Mouse (Mus musculus): ENCODE measurements around the gene Yeats4. TPM values are rescaled to one million over a fixed set of nuclear protein-coding genes. Genes with fewer than 3 reads are reported as not detected.

Gene Yeats4
- polyA plus RNA-seq, 1 experiment from 2014 or later: 148 TPM

DNA sequence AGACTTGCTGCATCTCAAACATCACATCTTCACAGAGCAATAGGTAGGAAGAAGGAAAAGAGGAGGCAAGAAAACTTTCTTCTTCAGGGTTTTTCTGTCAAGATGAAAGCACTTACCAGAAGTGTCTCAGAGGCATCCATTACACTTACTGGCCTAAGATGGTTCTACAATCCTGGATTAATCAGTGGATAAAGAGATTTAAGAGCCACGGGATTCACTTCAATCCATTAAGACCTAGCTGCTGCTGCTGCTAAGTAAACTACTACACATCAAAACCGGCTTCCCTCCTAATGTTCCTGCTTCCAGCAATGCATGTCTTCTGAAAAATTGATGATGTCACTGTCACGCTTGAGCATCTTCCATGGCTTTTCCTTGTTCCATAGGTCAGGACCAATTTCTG, 27.6 kb downstream of the Yeats4 start:
- H3K9me3 ChIP-seq (replicated peaks; ENCODE audit: control insufficient read depth, low read length): no peaks in the 10 kb centered on the region

DNA sequence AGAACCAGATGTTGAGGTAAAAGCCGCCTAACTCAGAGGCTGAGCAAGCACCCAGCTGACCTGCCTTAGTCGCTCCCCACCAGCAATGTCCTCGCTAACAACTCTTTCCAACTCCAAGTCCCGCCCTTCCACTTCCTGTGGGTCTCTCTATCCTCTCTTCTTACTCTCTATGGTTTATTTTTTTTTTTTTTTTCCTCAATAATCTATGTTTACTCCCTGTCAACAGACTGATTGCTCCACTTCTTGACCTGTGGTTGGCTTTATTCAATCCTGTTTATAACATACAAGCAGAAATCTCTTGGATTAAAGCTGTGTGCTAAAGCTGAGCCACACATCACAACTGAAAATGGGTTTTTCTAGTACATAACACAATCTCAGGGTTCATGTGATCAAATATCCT, 28.6 kb downstream of the Yeats4 start:
- ATAC-seq (replicated peaks; ENCODE audit: insufficient number of reproducible peaks, low FRiP score, low TSS enrichment, low read depth) (no peak), DNase-seq (ENCODE audit: low spot score) (no peak)
- no peaks in the 10 kb centered on the region for H3K36me3 ChIP-seq (replicated peaks; ENCODE audit: control insufficient read depth, insufficient read depth, low read depth, low read length)
- H3K27me3 ChIP-seq (ENCODE audit: control insufficient read depth, insufficient read depth, low read length): no peaks in the 10 kb centered on the region
- no peaks in the 10 kb centered on the region for H3K9me3 ChIP-seq (replicated peaks; ENCODE audit: control insufficient read depth, low read length)
- H3K4me2 ChIP-seq (ENCODE audit: low read depth, low read length): no peak overlapping the region
- no peak overlapping the region for H3K4me3 ChIP-seq (ENCODE audit: low read depth, low read length)
- H3K9ac ChIP-seq (replicated peaks; ENCODE audit: low read length): no peak overlapping the region
- H3K4me1 ChIP-seq (ENCODE audit: control insufficient read depth, insufficient read depth, low read length): no peaks in the 10 kb centered on the region
- 93% methylated on average over 4 of the region's 4 CpGs for WGBS
- H3K27ac ChIP-seq (replicated peaks; ENCODE audit: low read depth, low read length): no peak overlapping the region

More for the DNA sequence above, 27.6 kb downstream of the Yeats4 start:
- Histone ChIP-seq H3K4me3 (ENCODE audit: low read depth, low read length) (no peak overlapping the region), H3K27ac (replicated peaks; ENCODE audit: low read depth, low read length) (no peak overlapping the region), H3K27me3 (ENCODE audit: control insufficient read depth, insufficient read depth, low read length) (no peaks in the 10 kb centered on the region), H3K4me1 (ENCODE audit: control insufficient read depth, insufficient read depth, low read length) (no peaks in the 10 kb centered on the region), H3K9ac (replicated peaks; ENCODE audit: low read length) (no peak overlapping the region), H3K36me3 (replicated peaks; ENCODE audit: control insufficient read depth, insufficient read depth, low read depth, low read length) (no peaks in the 10 kb centered on the region), H3K4me2 (ENCODE audit: low read depth, low read length) (no peak overlapping the region)
- WGBS: 78% methylated on average over 3 of the region's 3 CpGs
- ATAC-seq (replicated peaks; ENCODE audit: insufficient number of reproducible peaks, low FRiP score, low TSS enrichment, low read depth) (no peak), DNase-seq (ENCODE audit: low spot score) (no peak)

DNA sequence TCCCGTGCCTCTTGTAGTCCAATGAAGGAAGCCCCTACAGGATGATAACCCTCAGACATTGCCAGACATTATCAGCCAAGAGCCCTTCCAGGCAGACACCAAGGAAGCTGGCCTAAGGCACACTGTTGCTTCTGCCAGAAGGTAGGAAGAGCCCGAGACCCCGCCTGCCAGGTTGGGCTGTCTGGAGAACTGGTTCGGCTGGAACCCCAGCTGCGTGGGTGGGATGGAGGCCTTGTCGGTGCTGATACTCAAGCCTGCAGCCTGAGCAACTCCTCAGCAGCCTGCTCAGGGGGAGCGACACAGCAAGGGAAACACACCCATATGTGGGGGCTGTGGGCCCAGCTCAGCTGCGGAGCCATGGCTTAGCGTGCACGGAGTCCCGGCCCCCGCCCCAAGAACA, 29.3 kb downstream of the Yeats4 start:
- 84% methylated on average over 12 of the region's 12 CpGs for WGBS
- no peak overlapping the region for H3K4me3 ChIP-seq (ENCODE audit: low read depth, low read length)
- H3K4me2 ChIP-seq (ENCODE audit: low read depth, low read length): no peak overlapping the region
- no peaks in the 10 kb centered on the region for H3K4me1 ChIP-seq (ENCODE audit: control insufficient read depth, insufficient read depth, low read length)
- no peaks in the 10 kb centered on the region for H3K27me3 ChIP-seq (ENCODE audit: control insufficient read depth, insufficient read depth, low read length)
- ATAC-seq (replicated peaks; ENCODE audit: insufficient number of reproducible peaks, low FRiP score, low TSS enrichment, low read depth) (no peak), DNase-seq (ENCODE audit: low spot score) (no peak)
- H3K9ac ChIP-seq (replicated peaks; ENCODE audit: low read length): no peak overlapping the region
- H3K27ac ChIP-seq (replicated peaks; ENCODE audit: low read depth, low read length): no peak overlapping the region
- H3K36me3 ChIP-seq (replicated peaks; ENCODE audit: control insufficient read depth, insufficient read depth, low read depth, low read length): no peaks in the 10 kb centered on the region
- H3K9me3 ChIP-seq (replicated peaks; ENCODE audit: control insufficient read depth, low read length): no peaks in the 10 kb centered on the region

DNA sequence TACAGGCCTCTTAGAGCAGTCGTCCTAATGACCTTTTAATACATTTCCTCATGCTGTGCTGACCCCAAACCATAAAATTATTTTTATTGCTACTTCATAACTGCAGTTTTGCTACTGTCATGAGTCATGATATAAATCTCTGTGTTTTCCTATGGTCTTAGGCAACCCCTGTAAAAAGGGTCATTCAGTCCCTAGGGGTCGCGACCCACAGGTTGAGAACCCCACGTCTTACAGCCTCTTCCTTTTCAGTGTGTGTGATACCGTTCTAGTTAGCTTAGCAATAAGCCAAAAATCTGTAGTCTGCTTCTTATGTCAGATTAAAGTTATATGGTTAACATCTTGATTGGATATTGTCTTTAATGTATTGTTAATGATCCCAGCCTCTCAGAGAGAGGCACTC, 30.9 kb downstream of the Yeats4 start:
- Histone ChIP-seq H3K4me1 (ENCODE audit: control insufficient read depth, insufficient read depth, low read length) (no peaks in the 10 kb centered on the region), H3K27me3 (ENCODE audit: control insufficient read depth, insufficient read depth, low read length) (no peaks in the 10 kb centered on the region), H3K36me3 (replicated peaks; ENCODE audit: control insufficient read depth, insufficient read depth, low read depth, low read length) (no peaks in the 10 kb centered on the region), H3K4me2 (ENCODE audit: low read depth, low read length) (no peak overlapping the region), H3K4me3 (ENCODE audit: low read depth, low read length) (no peak overlapping the region), H3K27ac (replicated peaks; ENCODE audit: low read depth, low read length) (no peak overlapping the region), H3K9me3 (replicated peaks; ENCODE audit: control insufficient read depth, low read length) (no peaks in the 10 kb centered on the region), H3K9ac (replicated peaks; ENCODE audit: low read length) (no peak overlapping the region)
- no peak for DNase-seq (ENCODE audit: low spot score)
- no peak for ATAC-seq (replicated peaks; ENCODE audit: insufficient number of reproducible peaks, low FRiP score, low TSS enrichment, low read depth)
- 76% methylated on average over 5 of the region's 5 CpGs for WGBS

DNA sequence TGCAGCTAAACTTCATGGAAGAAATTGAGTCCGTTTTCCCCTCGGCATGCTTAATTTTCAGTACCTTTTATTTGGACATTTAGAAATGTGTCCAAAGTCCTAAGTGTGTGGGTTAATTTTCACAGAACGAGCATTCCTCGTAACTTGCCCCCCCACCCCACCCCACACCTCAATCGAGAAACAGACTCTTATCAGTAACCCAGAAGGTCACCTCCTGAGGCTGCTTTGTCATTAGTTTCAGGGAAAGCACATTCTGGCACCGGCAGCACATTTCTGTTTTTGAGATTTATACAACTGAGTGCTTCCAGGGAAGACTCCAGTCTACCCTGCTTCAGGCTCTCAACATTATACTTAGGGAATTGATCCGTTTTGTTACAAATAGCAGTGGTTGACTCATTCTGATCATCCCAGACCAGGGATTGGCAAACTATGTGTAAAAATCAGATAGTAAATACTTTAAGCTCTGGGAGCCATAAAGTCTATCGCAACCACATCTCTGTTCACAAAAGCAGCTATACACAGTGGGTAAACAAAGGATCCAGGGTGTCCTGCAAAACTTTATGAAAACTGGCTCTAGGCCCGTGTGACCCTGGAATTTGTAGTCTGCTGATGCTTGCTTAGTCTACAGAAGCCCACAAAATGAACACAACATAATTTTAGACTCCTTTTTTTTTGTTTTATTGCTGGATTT, 38.8 kb downstream of the Yeats4 start:
- Histone ChIP-seq H3K4me1 (ENCODE audit: control insufficient read depth, insufficient read depth, low read length) (no peaks in the 10 kb centered on the region), H3K27me3 (ENCODE audit: control insufficient read depth, insufficient read depth, low read length) (no peaks in the 10 kb centered on the region), H3K4me2 (ENCODE audit: low read depth, low read length) (no peak overlapping the region), H3K4me3 (ENCODE audit: low read depth, low read length) (no peak overlapping the region), H3K9ac (replicated peaks; ENCODE audit: low read length) (no peak overlapping the region), H3K36me3 (replicated peaks; ENCODE audit: control insufficient read depth, insufficient read depth, low read depth, low read length) (no peaks in the 10 kb centered on the region), H3K9me3 (replicated peaks; ENCODE audit: control insufficient read depth, low read length) (no peaks in the 10 kb centered on the region), H3K27ac (replicated peaks; ENCODE audit: low read depth, low read length) (no peak overlapping the region)
- 74% methylated on average over 9 of the region's 9 CpGs for WGBS
- DNase-seq (ENCODE audit: low spot score) (no peak), ATAC-seq (replicated peaks; ENCODE audit: insufficient number of reproducible peaks, low FRiP score, low TSS enrichment, low read depth) (no peak)

DNA sequence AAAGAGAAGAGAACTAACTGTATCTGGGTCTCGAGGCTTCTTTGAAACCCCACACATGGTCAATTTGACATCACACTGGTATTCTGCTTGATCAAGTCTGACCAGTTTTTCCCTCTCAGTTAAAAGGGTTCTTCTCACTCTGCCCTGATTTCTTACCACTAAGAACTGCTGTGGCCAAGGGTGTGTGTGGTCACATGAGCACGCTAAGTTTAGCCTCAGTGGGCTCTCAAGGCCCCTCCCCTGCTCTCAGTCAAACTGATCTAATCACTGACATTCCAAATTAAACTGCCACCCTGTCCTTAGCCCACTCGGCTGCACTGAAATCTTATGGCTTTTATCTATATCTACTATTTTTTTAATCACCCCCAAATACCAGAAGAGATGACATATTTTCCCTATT, 43.2 kb downstream of the Yeats4 start:
- no peak for ATAC-seq (replicated peaks; ENCODE audit: insufficient number of reproducible peaks, low FRiP score, low TSS enrichment, low read depth)
- no peaks in the 10 kb centered on the region for H3K9me3 ChIP-seq (replicated peaks; ENCODE audit: control insufficient read depth, low read length)
- no peak overlapping the region for H3K27ac ChIP-seq (replicated peaks; ENCODE audit: low read depth, low read length)
- H3K4me3 ChIP-seq (ENCODE audit: low read depth, low read length): no peak overlapping the region
- DNase-seq (ENCODE audit: low spot score): no peak
- 45% methylated on average over 3 of the region's 3 CpGs for WGBS
- H3K4me1 ChIP-seq (ENCODE audit: control insufficient read depth, insufficient read depth, low read length): no peaks in the 10 kb centered on the region
- no peaks in the 10 kb centered on the region for H3K27me3 ChIP-seq (ENCODE audit: control insufficient read depth, insufficient read depth, low read length)
- no peaks in the 10 kb centered on the region for H3K36me3 ChIP-seq (replicated peaks; ENCODE audit: control insufficient read depth, insufficient read depth, low read depth, low read length)
- H3K9ac ChIP-seq (replicated peaks; ENCODE audit: low read length): no peak overlapping the region
- H3K4me2 ChIP-seq (ENCODE audit: low read depth, low read length): no peak overlapping the region

DNA sequence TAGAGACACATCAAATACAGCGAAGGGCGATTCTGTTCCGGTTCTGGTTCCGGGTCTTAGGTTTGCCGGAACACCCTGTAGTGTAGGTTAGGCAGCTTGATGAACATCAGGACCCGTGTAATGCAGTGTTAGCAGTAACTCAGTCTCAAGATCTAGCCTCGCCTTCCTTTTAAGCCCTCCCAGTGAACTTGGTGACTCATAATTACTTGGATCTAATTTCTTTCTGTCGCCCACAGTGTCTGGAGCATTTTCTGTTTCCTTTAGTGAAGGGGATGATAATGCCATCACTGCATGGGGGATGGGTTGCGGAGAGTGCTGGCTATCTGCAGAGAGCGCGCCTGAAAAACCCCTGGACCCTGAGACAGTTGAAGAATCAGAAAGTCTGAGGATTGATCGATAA, 49.7 kb downstream of the Yeats4 start:
- WGBS: 56% methylated on average over 12 of the region's 12 CpGs
- ATAC-seq (replicated peaks; ENCODE audit: insufficient number of reproducible peaks, low FRiP score, low TSS enrichment, low read depth): no peak
- no peak overlapping the region for H3K27ac ChIP-seq (replicated peaks; ENCODE audit: low read depth, low read length)
- peak; percentile 17 for DNase-seq (ENCODE audit: low spot score)
- H3K4me3 ChIP-seq (ENCODE audit: low read depth, low read length): no peak overlapping the region
- H3K36me3 ChIP-seq (replicated peaks; ENCODE audit: control insufficient read depth, insufficient read depth, low read depth, low read length): no peaks in the 10 kb centered on the region
- H3K27me3 ChIP-seq (ENCODE audit: control insufficient read depth, insufficient read depth, low read length): no peaks in the 10 kb centered on the region
- no peak overlapping the region for H3K4me2 ChIP-seq (ENCODE audit: low read depth, low read length)
- no peaks in the 10 kb centered on the region for H3K4me1 ChIP-seq (ENCODE audit: control insufficient read depth, insufficient read depth, low read length)
- H3K9me3 ChIP-seq (replicated peaks; ENCODE audit: control insufficient read depth, low read length): no peaks in the 10 kb centered on the region
- peak overlapping the region; percentile 9; the same call in 1 of the 2 replicates for H3K9ac ChIP-seq (replicated peaks; ENCODE audit: low read length)

DNA sequence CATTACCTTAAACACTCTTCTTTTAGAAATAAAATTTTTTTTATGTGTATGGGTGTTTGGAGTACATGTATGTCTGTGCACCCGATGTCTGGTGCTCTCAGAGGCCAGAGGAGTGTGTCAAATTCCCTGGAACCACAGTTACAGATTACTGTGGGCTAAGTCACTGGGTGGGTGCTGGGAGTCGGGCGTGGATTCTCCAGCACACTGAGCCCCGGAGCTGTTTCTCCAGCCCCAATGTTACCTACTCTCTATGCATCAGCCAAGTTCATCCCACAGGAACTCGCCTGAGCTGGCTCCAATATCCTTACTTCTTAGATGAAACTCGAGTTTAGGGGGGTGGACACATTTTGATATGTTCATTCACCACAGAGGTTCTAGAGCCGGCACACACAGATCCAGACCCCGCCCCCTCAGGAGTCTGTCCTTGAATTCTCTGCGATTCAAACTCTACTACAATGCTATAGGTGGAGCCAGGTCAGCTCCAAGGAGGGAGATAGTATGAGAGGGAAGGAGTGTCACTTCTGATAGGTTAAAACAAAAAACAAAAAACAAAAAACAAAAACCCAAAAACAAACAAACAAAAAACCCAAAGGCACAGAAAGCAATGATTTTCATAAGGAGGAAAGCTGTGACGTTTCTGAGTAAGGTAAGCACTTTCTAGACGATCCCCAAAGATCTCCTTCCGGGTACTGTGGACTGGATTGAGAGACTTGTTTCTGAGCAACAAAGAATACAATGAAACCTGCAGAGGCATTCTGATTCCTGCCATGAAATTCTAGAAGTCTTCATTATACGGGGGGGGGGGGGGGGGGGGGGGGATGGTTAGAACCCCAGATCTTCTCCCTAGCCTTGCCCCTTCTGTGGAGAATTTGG, 50.5 kb downstream of the Yeats4 start:
- H3K4me2 ChIP-seq (ENCODE audit: low read depth, low read length): no peak overlapping the region
- 41% methylated on average over 13 of the region's 13 CpGs for WGBS
- DNase-seq (ENCODE audit: low spot score) (peak; percentile 30), ATAC-seq (replicated peaks; ENCODE audit: insufficient number of reproducible peaks, low FRiP score, low TSS enrichment, low read depth) (no peak)
- H3K27ac ChIP-seq (replicated peaks; ENCODE audit: low read depth, low read length): no peak overlapping the region
- no peaks in the 10 kb centered on the region for H3K27me3 ChIP-seq (ENCODE audit: control insufficient read depth, insufficient read depth, low read length)
- no peaks in the 10 kb centered on the region for H3K9me3 ChIP-seq (replicated peaks; ENCODE audit: control insufficient read depth, low read length)
- no peaks in the 10 kb centered on the region for H3K4me1 ChIP-seq (ENCODE audit: control insufficient read depth, insufficient read depth, low read length)
- H3K9ac ChIP-seq (replicated peaks; ENCODE audit: low read length): no peak overlapping the region; the same call in 1 of the 2 replicates
- H3K4me3 ChIP-seq (ENCODE audit: low read depth, low read length): no peak overlapping the region
- no peaks in the 10 kb centered on the region for H3K36me3 ChIP-seq (replicated peaks; ENCODE audit: control insufficient read depth, insufficient read depth, low read depth, low read length)

All from embryonic facial prominence, embryonic 11.5 days (tissue).